Mouse (Mus musculus) limb, embryonic 14.5 days (tissue): ENCODE results near the gene Gm20388. TPM values are rescaled to one million over a fixed set of nuclear protein-coding genes. Genes with fewer than 3 reads are reported as not detected.

Experiments
- ATAC-seq: fragments of 200-750 bp; cut with Nextera tagmentation; 2 replicates; pipeline ENCODE4 v1.8.0; 2017; ENCODE audit warnings: low read depth, moderate number of reproducible peaks, moderate TSS enrichment; ENCODE audit not compliant: low FRiP score
- DNase-seq: peaks from one replicate; pipeline ENCODE4 v3.0.0-alpha.2; 2015; ENCODE audit warnings: low spot score
- H3K27ac ChIP-seq: fragments of 300-500 bp; sonication (generic); replicated peaks from 2 replicates; pipeline ENCODE4 v1.5.1; 2014; ENCODE audit warnings: low read depth, mild to moderate bottlenecking, low read length, moderate library complexity, mixed read lengths
- H3K27me3 ChIP-seq: fragments of 300-500 bp; sonication (generic); 2 replicates; pipeline ENCODE4 v1.6.1; 2014; ENCODE audit warnings: low read length, mixed read lengths; ENCODE audit not compliant: control insufficient read depth, insufficient read depth
- H3K36me3 ChIP-seq: fragments of 300-500 bp; sonication (generic); 2 replicates; pipeline ENCODE4 v1.6.1; 2014; ENCODE audit warnings: mild to moderate bottlenecking, low read length, moderate library complexity, mixed read lengths; ENCODE audit not compliant: control insufficient read depth, insufficient read depth
- H3K4me1 ChIP-seq: fragments of 300-500 bp; sonication (generic); 2 replicates; pipeline ENCODE4 v1.6.1; 2014; ENCODE audit warnings: antibody characterized with exemption, low read length, mixed read lengths; ENCODE audit not compliant: control insufficient read depth, insufficient read depth
- H3K4me2 ChIP-seq: fragments of 300-500 bp; sonication (generic); replicated peaks from 2 replicates; pipeline ENCODE4 v1.6.1; 2014; ENCODE audit warnings: low read depth, mild to moderate bottlenecking, low read length, moderate library complexity; ENCODE audit not compliant: severe bottlenecking
- H3K4me3 ChIP-seq: fragments of 300-500 bp; sonication (generic); replicated peaks from 2 replicates; pipeline ENCODE4 v1.5.1; 2014; ENCODE audit warnings: low read length
- H3K9ac ChIP-seq: fragments of 300-500 bp; sonication (generic); 2 replicates; pipeline ENCODE4 v1.6.1; 2014; ENCODE audit warnings: mild to moderate bottlenecking, low read depth, low read length, moderate library complexity; ENCODE audit not compliant: severe bottlenecking
- H3K9me3 ChIP-seq: fragments of 300-500 bp; sonication (generic); 2 replicates; pipeline ENCODE4 v1.6.1; 2016; ENCODE audit warnings: low read length; ENCODE audit not compliant: control insufficient read depth
- POLR2A ChIP-seq: fragments of 200-500 bp; IDR thresholded peaks from 2 replicates; pipeline ENCODE4 v1.8.0; 2012; ENCODE audit warnings: inconsistent platforms, mild to moderate bottlenecking, moderate library complexity, borderline replicate concordance; ENCODE audit not compliant: insufficient read depth, insufficient read length; ENCODE audit errors: extremely low read depth
- WGBS: fragments of 180-500 bp; shearing (Covaris S2); extraction: QIAGEN DNeasy Blood & Tissue Kit; methylation state at CpG from one replicate; pipeline ENCODE4 v1.1.7; 2014; 5-methylcytosine and 5-hydroxymethylcytosine counted together
- polyA plus RNA-seq, 2 experiments: library from polyadenylated mRNA; depleted of rRNA in 1 of 2; stranded (reverse) in 1 of 2; unstranded in 1 of 2; fragments of >200 nt; fragmentation: Nextera tagmentation in 1 of 2; extraction: Ambion mirVana in 1 of 2; gene quantifications; 2 replicates each; pipeline versions ENCODE4 v1.2.1 to v1.2.3; 2012 to 2014

The Gm20388 gene
- polyA plus RNA-seq, 2 experiments = 1.9 to 49.9 TPM

DNA sequence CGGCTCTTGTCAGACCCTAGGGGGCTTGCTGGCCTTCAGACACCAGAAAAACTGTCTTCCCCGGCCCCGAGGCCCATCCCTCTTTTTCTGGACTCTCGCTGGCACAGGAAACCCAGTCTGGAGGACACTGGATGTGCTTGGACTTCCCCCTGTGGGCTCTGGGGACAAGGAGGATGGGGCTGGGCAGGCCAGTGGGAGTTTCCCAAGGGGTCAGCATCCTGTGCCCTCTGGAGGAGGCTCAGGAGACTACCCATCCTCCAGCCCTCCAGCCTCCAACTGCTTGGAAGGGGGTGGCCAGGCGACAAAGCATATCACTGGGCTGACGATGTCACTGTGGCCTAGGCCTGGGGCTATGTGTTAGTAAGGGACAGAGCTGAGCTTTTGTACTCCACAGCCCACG is 898.4 kb downstream of the Gm20388 start:
- H3K4me1 ChIP-seq = no peaks in the 10 kb centered on the region
- no peak overlapping the region for H3K9ac ChIP-seq
- ATAC-seq (no peak), DNase-seq (no peak)
- no peak overlapping the region for H3K27ac ChIP-seq
- H3K4me2 ChIP-seq = no peak overlapping the region
- H3K9me3 ChIP-seq = no peaks in the 10 kb centered on the region
- H3K36me3 ChIP-seq = no peaks in the 10 kb centered on the region
- no peak for TF ChIP-seq POLR2A
- WGBS = 72% methylated on average over 7 of the region's 7 CpGs
- no peaks in the 10 kb centered on the region; the same call in 1 of the 2 replicates for H3K27me3 ChIP-seq
- no peak overlapping the region for H3K4me3 ChIP-seq

- Histone ChIP-seq H3K9me3 (no peaks in the 10 kb centered on the region), H3K4me3 (no peak overlapping the region), H3K4me1 (no peaks in the 10 kb centered on the region), H3K36me3 (no peaks in the 10 kb centered on the region), H3K9ac (no peak overlapping the region), H3K4me2 (no peak overlapping the region), H3K27me3 (no peaks in the 10 kb centered on the region; the same call in 1 of the 2 replicates), H3K27ac (no peak overlapping the region)
- TF ChIP-seq POLR2A = no peak
- WGBS = 64% methylated on average over 2 of the region's 2 CpGs
- ATAC-seq (no peak), DNase-seq (no peak)
Observed at GRCm38 (mm10) chr8:120811953-120812352, 901.3 kb downstream of the Gm20388 start.

GRCm38 (mm10) chr8:120813028-120813427 is 902.4 kb downstream of the Gm20388 start:
- ATAC-seq = no peak

DNA sequence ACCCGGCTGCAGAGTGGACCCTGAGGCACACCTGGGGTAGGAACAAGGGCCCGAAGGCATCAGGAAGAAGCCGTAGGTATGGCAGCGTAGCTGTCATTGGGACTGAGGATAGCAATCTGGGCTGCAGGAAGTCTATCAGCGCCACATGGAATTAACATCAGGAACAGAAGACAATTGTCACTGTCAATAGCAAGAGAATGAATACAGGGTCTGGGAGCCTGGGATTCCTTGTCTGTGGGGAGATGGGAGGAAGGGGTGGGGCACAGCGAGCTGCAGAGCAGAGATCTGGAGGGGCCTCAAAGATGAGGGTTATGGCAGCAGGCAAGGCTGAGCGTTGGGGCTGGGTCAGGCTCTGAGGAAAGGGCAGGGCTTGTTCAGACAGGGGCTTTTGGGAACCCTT is 903.2 kb downstream of the Gm20388 start:
- H3K27me3 ChIP-seq = no peaks in the 10 kb centered on the region; the same call in 1 of the 2 replicates
- no peak overlapping the region for H3K9ac ChIP-seq
- 82% methylated on average over 7 of the region's 7 CpGs for WGBS
- no peaks in the 10 kb centered on the region for H3K36me3 ChIP-seq
- H3K4me1 ChIP-seq = no peaks in the 10 kb centered on the region
- no peak overlapping the region for H3K4me2 ChIP-seq
- TF ChIP-seq POLR2A = no peak
- no peak for ATAC-seq
- DNase-seq = no peak
- no peak overlapping the region for H3K4me3 ChIP-seq
- H3K9me3 ChIP-seq = no peaks in the 10 kb centered on the region
- H3K27ac ChIP-seq = no peak overlapping the region

More at GRCm38 (mm10) chr8:120813028-120813427, 902.4 kb downstream of the Gm20388 start:
- 37% methylated on average over 2 of the region's 2 CpGs for WGBS
- Histone ChIP-seq H3K27me3 (no peaks in the 10 kb centered on the region; the same call in 1 of the 2 replicates), H3K4me3 (no peak overlapping the region), H3K9me3 (no peaks in the 10 kb centered on the region), H3K9ac (no peak overlapping the region), H3K4me1 (no peaks in the 10 kb centered on the region), H3K27ac (no peak overlapping the region), H3K36me3 (no peaks in the 10 kb centered on the region), H3K4me2 (no peak overlapping the region)
- TF ChIP-seq POLR2A = no peak
- no peak for DNase-seq

- Histone ChIP-seq H3K4me2 (no peak overlapping the region), H3K4me1 (no peaks in the 10 kb centered on the region), H3K9me3 (no peaks in the 10 kb centered on the region), H3K27me3 (no peaks in the 10 kb centered on the region; the same call in 1 of the 2 replicates), H3K4me3 (no peak overlapping the region), H3K36me3 (no peaks in the 10 kb centered on the region), H3K27ac (no peak overlapping the region), H3K9ac (no peak overlapping the region)
- ATAC-seq = no peak
- no peak for TF ChIP-seq POLR2A
- no peak for DNase-seq
- WGBS = 80% methylated on average over 5 of the region's 5 CpGs
Observed at GRCm38 (mm10) chr8:120816371-120816770, 905.7 kb downstream of the Gm20388 start.

- no peak for ATAC-seq
- no peak for TF ChIP-seq POLR2A
- Histone ChIP-seq H3K4me1 (no peaks in the 10 kb centered on the region), H3K27me3 (no peaks in the 10 kb centered on the region; the same call in 1 of the 2 replicates), H3K9ac (no peak overlapping the region), H3K27ac (no peak overlapping the region), H3K9me3 (no peaks in the 10 kb centered on the region), H3K4me3 (no peak overlapping the region), H3K4me2 (no peak overlapping the region), H3K36me3 (no peaks in the 10 kb centered on the region)
- no peak for DNase-seq
Observed at GRCm38 (mm10) chr8:120819906-120820305, 909.3 kb downstream of the Gm20388 start.
